Mouse (Mus musculus): ENCODE measurements around the gene Washc4. TPM values are rescaled to one million over a fixed set of nuclear protein-coding genes. Genes with fewer than 3 reads are reported as not detected.

The Washc4 gene
- polyA plus RNA-seq, 1 experiment = 1.3 TPM

DNA sequence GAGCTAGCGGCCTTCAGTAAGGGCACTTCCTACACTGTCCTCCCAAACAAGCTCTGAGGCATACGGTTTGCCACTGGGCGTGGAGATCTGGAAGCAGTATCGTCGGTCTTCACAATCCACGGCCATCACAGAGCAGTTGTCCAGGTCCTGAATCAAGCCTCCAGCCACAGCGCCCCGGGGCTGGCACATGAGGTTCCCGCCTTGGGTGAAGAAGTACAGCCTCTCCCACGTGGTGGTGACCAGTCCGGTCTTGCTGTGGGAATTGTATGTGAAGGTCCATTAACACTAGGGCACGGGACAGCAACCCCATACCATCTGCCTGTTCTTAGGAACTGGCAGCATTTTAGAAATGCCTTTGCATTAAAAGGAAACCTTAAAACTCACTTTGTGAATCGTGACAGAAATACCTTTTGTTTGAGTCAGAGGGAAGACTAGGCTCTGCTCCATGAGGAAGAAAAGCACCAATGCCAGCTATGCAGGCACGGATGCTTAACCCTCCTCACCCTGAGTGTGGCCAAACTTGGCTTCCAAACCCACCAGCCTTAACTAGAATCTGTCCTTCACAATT is 69.2 kb downstream of the Washc4 start:
- TF ChIP-seq CTCF (IDR thresholded peaks at IDR 0.05; ENCODE audit: control insufficient read depth, insufficient read depth, insufficient replicate concordance, low read depth, low read length) (no peak), POLR2A (IDR thresholded peaks at IDR 0.05; ENCODE audit: control insufficient read depth, low read depth, low read length) (no peak)
- peaks cover 5% of the 10 kb centered on the region for H3K36me3 ChIP-seq (ENCODE audit: control insufficient read depth, insufficient read depth, low read length)
- H3K27me3 ChIP-seq (ENCODE audit: control insufficient read depth, insufficient read depth, low read length) = no peaks in the 10 kb centered on the region
- no peaks in the 10 kb centered on the region for H3K4me1 ChIP-seq (ENCODE audit: control insufficient read depth, insufficient read depth, low read length)
- H3K4me3 ChIP-seq (ENCODE audit: control insufficient read depth, low read depth, low read length) = no peak overlapping the region
- no peak overlapping the region for H3K27ac ChIP-seq (ENCODE audit: control insufficient read depth, insufficient read depth, low read depth, low read length)

DNA sequence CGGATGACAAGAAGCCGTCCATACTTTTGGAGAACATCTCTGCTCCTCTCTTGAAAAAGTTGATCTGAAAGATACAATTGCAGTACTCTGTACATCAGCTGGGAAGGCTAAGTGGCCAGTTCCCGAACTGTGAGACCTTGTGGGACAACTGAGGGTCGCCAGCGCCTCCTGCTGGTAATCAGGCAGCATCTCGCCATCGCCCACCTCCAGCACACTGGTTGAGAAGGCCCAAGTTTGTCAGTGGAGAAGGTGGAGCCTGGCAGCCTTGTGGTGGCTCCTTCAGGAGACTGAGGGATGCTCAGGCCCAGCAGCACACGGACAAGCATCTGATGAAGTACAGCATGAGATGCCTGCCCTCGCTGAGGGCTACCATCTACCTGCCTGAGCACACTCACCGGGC is 73.8 kb downstream of the Washc4 start:
- peaks cover 5% of the 10 kb centered on the region; the same call in 1 of the 2 replicates for H3K4me1 ChIP-seq (ENCODE audit: control insufficient read depth, insufficient read depth, low read length)
- no peak overlapping the region for H3K4me3 ChIP-seq (ENCODE audit: control insufficient read depth, low read depth, low read length)
- TF ChIP-seq POLR2A (IDR thresholded peaks at IDR 0.05; ENCODE audit: control insufficient read depth, low read depth, low read length) = no peak
- peak; percentile 66; the same call in 1 of the 2 replicates for TF ChIP-seq CTCF (IDR thresholded peaks at IDR 0.05; ENCODE audit: control insufficient read depth, insufficient read depth, insufficient replicate concordance, low read depth, low read length)
- no peak overlapping the region for H3K27ac ChIP-seq (ENCODE audit: control insufficient read depth, insufficient read depth, low read depth, low read length)
- H3K36me3 ChIP-seq (ENCODE audit: control insufficient read depth, insufficient read depth, low read length) = no peaks in the 10 kb centered on the region; the same call in 1 of the 2 replicates
- no peaks in the 10 kb centered on the region for H3K27me3 ChIP-seq (ENCODE audit: control insufficient read depth, insufficient read depth, low read length)

DNA sequence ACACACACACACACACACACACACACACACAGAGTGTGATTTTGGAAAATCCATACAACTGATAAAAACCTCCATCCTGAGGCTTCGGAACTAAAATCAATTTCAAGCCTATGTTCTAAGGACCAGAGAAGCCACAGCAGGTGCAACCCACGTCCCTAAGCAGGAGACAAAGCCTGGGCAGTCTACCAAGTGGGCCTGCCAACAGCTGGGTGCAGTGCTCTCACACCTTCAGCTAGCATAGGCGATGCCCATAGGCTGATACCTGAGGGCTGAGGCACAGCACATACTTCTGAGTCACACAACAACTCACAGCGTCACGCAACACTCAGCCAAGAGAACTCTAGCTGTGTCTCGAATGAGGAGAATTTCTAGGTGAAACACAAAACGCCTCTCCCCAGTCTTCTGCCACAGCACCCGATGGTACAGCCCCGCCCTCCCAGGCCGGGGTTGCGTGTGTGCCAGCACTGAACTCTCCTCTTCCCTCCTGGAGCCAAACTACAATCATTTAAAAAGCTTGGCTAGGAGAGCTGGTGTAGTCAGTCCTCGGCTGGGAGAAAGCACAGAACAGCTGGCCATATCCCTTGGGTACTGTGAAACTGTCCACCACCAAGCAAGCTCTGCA is 75.4 kb downstream of the Washc4 start:
- H3K27me3 ChIP-seq (ENCODE audit: control insufficient read depth, insufficient read depth, low read length) = no peaks in the 10 kb centered on the region
- TF ChIP-seq CTCF (IDR thresholded peaks at IDR 0.05; ENCODE audit: control insufficient read depth, insufficient read depth, insufficient replicate concordance, low read depth, low read length) (no peak), POLR2A (IDR thresholded peaks at IDR 0.05; ENCODE audit: control insufficient read depth, low read depth, low read length) (no peak)
- peaks cover 5% of the 10 kb centered on the region; the same call in 1 of the 2 replicates for H3K4me1 ChIP-seq (ENCODE audit: control insufficient read depth, insufficient read depth, low read length)
- H3K36me3 ChIP-seq (ENCODE audit: control insufficient read depth, insufficient read depth, low read length) = no peaks in the 10 kb centered on the region; the same call in 1 of the 2 replicates
- no peak overlapping the region for H3K4me3 ChIP-seq (ENCODE audit: control insufficient read depth, low read depth, low read length)
- H3K27ac ChIP-seq (ENCODE audit: control insufficient read depth, insufficient read depth, low read depth, low read length) = no peak overlapping the region

DNA sequence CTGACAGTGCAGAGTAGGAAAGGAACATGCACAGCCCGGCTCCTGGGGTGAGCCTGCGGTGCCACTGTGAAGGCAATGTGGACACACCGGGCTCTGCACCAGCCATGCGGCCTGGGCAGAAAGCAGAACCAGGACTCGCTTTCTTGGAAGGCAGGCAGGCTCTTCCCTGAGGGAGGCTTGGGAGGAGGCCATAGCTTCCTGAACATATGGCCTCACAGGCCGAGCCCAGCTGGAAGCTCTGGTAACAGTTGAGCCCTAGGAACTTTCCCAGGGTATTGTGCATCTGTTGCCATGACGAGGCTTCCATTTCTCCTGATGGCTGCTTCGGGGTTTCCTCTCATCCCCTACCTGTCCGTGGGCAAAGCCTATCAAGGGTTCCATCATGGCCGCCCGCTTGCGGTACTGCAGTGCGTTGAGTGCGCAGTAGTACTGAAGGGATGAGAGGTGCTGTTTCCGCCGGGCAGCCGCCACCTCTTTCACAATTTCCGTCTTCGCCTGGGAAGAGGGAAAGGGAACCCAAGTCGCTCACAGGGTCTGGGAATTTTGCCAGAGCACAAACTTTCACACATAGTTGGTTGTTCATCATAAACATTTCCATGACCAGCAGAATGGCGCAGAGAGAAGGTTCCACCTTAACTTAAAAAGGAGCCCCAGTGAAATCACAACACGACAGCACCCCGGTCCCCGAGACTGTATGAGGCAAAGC is 77.0 kb downstream of the Washc4 start:
- H3K36me3 ChIP-seq (ENCODE audit: control insufficient read depth, insufficient read depth, low read length) = no peaks in the 10 kb centered on the region; the same call in 1 of the 2 replicates
- no peak for TF ChIP-seq CTCF (IDR thresholded peaks at IDR 0.05; ENCODE audit: control insufficient read depth, insufficient read depth, insufficient replicate concordance, low read depth, low read length)
- H3K4me1 ChIP-seq (ENCODE audit: control insufficient read depth, insufficient read depth, low read length) = peaks cover 5% of the 10 kb centered on the region; the same call in 1 of the 2 replicates
- H3K27ac ChIP-seq (ENCODE audit: control insufficient read depth, insufficient read depth, low read depth, low read length) = no peak overlapping the region
- no peak overlapping the region for H3K4me3 ChIP-seq (ENCODE audit: control insufficient read depth, low read depth, low read length)
- no peaks in the 10 kb centered on the region for H3K27me3 ChIP-seq (ENCODE audit: control insufficient read depth, insufficient read depth, low read length)

DNA sequence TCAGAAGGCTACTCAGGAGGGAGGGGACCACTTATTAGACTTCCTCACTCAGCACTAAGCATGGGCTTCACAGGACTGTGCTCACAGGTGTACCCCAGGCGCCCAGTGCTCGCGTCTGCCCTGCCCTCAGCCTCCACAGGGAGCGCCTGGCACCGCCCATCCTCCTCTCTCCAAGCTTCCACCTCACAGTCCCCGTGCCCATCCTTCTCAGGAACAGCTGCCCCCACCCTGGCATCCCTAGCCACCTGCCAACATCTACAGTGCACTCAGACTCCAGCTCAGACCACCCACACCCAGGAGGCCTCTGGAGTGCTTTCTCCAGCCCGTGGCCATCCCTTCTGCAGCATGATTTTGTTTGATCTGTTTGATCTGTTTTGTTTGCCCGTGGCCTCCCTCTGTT is 80.5 kb downstream of the Washc4 start:
- H3K36me3 ChIP-seq (ENCODE audit: control insufficient read depth, insufficient read depth, low read length) = no peaks in the 10 kb centered on the region; the same call in 1 of the 2 replicates
- no peak overlapping the region for H3K4me3 ChIP-seq (ENCODE audit: control insufficient read depth, low read depth, low read length)
- peaks cover 5% of the 10 kb centered on the region; the same call in 1 of the 2 replicates for H3K4me1 ChIP-seq (ENCODE audit: control insufficient read depth, insufficient read depth, low read length)
- H3K27me3 ChIP-seq (ENCODE audit: control insufficient read depth, insufficient read depth, low read length) = no peaks in the 10 kb centered on the region
- H3K27ac ChIP-seq (ENCODE audit: control insufficient read depth, insufficient read depth, low read depth, low read length) = no peak overlapping the region
- TF ChIP-seq CTCF (IDR thresholded peaks at IDR 0.05; ENCODE audit: control insufficient read depth, insufficient read depth, insufficient replicate concordance, low read depth, low read length) = no peak
- TF ChIP-seq POLR2A (IDR thresholded peaks at IDR 0.05; ENCODE audit: control insufficient read depth, low read depth, low read length) = no peak

DNA sequence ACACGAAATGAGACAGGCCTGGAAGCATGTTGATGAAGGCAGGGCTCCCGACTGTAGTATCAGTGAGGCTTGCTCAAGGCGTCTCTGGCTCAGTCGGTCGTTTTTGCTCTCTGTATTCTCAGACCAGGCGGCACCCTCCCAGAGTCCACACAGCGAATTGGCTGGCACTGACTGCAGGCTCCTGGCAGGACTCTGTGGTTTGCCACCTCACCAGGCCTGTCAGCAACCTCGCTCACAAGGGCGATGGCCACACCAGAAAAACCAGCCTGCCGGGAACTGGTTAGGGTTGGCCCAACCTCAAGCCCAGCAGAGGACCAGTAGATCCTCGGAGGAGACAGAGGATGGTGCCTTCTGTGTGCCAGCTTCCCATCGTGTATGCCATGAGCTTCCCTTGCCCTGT is 81.3 kb downstream of the Washc4 start:
- Histone ChIP-seq H3K4me1 (ENCODE audit: control insufficient read depth, insufficient read depth, low read length) (peaks cover 5% of the 10 kb centered on the region; the same call in 1 of the 2 replicates), H3K36me3 (ENCODE audit: control insufficient read depth, insufficient read depth, low read length) (no peaks in the 10 kb centered on the region; the same call in 1 of the 2 replicates), H3K27ac (ENCODE audit: control insufficient read depth, insufficient read depth, low read depth, low read length) (no peak overlapping the region), H3K27me3 (ENCODE audit: control insufficient read depth, insufficient read depth, low read length) (no peaks in the 10 kb centered on the region), H3K4me3 (ENCODE audit: control insufficient read depth, low read depth, low read length) (no peak overlapping the region)
- no peak for TF ChIP-seq CTCF (IDR thresholded peaks at IDR 0.05; ENCODE audit: control insufficient read depth, insufficient read depth, insufficient replicate concordance, low read depth, low read length)

DNA sequence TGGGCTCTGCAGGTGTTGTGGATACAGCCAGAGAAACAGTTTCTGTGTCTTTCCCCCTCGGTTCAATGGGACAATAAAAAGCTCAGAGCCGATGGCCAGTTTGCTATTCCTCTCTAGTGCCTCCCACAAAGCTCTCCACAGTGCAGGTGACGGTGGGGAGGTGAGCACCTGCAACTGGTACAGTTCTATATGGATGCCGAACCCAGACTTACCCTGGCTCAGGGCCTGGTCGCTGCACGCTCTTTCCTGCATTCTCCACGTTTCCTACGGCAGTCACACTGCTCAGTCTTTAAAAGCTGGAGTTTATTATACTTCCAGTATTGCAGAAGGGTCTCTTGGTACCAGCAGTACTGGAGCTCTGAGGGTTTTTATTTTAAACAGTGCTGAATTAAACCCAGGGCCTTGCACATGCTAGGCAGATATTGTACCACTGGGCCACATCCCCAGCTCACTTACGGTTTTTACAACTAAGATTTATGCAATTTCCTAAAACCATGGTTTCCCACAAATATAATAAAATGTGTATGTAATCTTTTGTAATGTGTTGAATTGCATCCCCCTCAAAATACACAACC is 83.6 kb downstream of the Washc4 start:
- Histone ChIP-seq H3K27ac (ENCODE audit: control insufficient read depth, insufficient read depth, low read depth, low read length) (no peak overlapping the region), H3K4me1 (ENCODE audit: control insufficient read depth, insufficient read depth, low read length) (no peaks in the 10 kb centered on the region), H3K4me3 (ENCODE audit: control insufficient read depth, low read depth, low read length) (no peak overlapping the region), H3K36me3 (ENCODE audit: control insufficient read depth, insufficient read depth, low read length) (no peaks in the 10 kb centered on the region), H3K27me3 (ENCODE audit: control insufficient read depth, insufficient read depth, low read length) (no peaks in the 10 kb centered on the region)
- TF ChIP-seq POLR2A (IDR thresholded peaks at IDR 0.05; ENCODE audit: control insufficient read depth, low read depth, low read length) = no peak
- TF ChIP-seq CTCF (IDR thresholded peaks at IDR 0.05; ENCODE audit: control insufficient read depth, insufficient read depth, insufficient replicate concordance, low read depth, low read length) = no peak
